Mouse (Mus musculus) frontal cortex, postnatal 36 days (tissue): ENCODE results near the gene Epha1.

Experiments used
- DNase-seq, 2 experiments: peaks; one replicate each; pipeline ENCODE4 v3.0.0; 2022; ENCODE audit warnings: low spot score in 2 of 2

Epha1 gene

DNA sequence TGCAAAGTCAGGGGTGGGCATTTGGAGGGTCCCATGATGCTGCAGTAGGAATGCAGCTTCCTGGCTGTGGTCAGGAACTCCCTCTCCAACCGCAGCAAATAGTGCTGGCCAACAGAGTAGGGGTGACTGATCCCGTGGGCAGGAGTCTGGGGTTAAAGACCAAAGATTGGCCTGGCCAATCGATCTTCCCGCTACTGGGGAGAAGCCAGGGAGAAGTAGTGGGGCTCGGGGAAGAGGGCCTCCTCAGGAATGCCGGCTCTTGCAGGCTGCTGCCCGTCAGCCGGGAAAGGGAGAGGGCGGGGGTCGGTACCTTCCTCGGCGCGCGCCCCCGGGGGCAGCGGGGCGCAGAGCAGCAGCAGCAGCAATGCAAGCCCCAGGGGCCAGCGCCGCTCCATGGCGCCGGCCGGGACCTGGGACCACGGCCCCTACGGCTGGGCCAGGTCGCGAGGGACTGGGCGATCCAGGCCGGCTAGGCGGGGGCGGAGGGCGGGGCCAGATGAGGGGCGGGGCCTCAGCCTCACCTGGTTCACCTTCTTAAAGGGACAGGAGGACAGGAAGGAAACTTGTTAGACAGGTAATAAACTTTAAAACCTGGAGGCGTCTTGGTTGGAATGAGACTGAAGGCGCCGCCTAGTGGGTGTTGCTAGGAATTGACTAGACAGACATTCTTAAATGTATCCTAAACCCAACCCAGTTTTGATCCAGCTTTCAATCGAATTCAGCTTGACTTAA lies at the start of gene Epha1:
Gene Epha1, minus strand, starts transcription at position 453 of the 732 bp plus-strand sequence.
- DNase-seq = no peak

GRCm38 (mm10) chr6:42421439-42421838 lies 48.4 kb upstream of the Epha1 start:
- no peak for DNase-seq

GRCm38 (mm10) chr6:42419443-42419842 lies 46.4 kb upstream of the Epha1 start:
- DNase-seq = no peak

GRCm38 (mm10) chr6:42405134-42405533 lies 32.1 kb upstream of the Epha1 start, which contains the start of gene Tas2r135:
Gene Tas2r135 (plus strand): TSS chr6:42405434.
- no peak for DNase-seq

DNA sequence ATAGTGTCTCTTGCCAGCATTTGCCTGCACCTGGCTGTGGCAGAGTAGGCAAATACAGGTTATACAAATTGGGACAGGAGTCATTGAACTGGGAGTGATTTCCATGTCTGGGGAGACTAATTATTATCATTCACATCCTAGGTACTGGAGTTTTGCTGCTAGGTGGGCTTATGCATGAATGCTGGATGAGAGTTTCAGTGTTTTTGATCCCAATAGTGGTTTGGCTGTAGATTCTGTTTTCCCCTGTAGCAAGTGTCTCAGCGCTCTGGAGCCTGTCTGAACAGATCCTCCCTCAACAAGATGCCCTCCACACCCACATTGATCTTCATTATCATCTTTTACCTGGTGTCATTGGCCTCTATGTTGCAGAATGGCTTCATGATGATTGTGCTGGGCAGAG lies 26.9 kb upstream of the Epha1 start, which contains the start of gene Tas2r143:
Gene Tas2r143, plus strand, starts transcription at position 301 of the 400 bp plus-strand sequence.
- no peak for DNase-seq

GRCm38 (mm10) chr6:42398998-42399397 lies 25.9 kb upstream of the Epha1 start:
- DNase-seq = no peak

- no peak for DNase-seq
Measured at GRCm38 (mm10) chr6:42398285-42398684, 25.2 kb upstream of the Epha1 start.

DNA sequence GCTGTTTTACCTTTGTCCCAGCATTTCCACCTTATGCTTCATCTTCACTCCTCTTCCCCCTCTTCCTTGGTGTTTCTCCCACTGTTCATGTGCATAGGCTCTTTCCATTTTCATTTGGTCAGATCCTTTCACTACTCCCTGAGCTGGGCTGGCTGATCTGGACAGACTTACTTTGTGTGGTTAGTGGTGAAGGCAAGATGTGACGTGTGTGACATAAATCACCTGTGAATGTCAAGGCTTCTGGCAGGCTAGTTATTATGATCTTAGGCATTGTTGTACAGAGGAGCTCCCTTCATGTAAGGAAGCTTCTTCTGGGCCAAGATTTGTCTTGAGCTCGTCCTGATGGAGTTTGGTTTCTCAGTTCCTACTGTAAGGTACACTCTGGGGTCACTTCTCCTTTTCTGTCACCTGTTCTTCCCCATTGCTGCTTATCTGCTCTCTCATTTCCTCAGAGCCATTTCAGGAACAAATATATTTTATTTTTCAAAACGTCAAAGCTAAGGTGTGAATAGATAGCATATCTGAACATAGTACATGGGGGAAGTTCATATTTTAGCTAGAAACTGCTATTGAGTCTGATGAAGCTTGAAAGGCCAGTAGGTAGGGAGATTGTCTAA lies 24.1 kb upstream of the Epha1 start:
- DNase-seq = no peak

- DNase-seq = peak in 1 of 2 experiments; percentile 28
Measured at GRCm38 (mm10) chr6:42395960-42396809, 23.1 kb upstream of the Epha1 start.

GRCm38 (mm10) chr6:42391796-42392330 lies 18.8 kb upstream of the Epha1 start:
- no peak for DNase-seq

DNA sequence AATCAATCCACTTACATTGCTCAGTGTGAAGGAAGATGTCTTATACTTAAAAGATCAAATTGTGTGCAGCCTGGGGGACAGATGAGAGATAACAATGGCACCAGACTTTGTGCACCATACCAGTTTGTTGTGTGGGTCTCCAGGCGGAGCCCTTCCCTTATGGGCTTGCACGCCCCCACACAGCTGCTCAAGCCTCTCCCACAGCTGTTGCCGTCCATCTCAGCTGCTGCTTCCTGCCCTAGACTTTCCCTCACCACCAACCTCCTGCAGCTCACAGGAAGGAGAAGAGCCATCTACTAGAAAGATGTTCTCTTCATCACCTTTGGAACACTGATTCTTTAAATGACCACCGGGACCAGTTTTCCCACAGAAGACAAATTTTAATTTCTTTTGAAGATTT lies 12.6 kb upstream of the Epha1 start:
- DNase-seq = peak in 1 of 2 experiments; percentile 45

DNA sequence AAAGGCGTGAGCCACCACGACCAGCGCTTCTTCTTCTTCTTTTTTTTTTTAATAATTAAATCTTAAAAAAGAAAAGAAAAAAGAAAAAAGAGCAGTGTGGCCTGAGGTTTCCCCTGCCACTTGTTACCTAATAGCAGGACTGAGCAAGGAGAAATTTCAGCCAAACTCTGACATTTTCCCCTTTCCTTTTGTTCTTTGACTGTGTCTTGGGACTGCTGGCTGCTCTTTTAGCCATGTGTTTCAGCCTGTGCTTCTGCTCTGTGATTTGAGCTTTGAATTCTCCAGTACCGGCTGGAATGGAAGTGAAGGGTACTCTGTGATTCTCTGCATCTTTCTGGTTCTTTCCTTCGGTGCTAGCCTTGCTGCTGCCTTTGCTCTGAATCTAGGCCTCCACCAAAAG lies 10.3 kb upstream of the Epha1 start:
- no peak for DNase-seq

DNA sequence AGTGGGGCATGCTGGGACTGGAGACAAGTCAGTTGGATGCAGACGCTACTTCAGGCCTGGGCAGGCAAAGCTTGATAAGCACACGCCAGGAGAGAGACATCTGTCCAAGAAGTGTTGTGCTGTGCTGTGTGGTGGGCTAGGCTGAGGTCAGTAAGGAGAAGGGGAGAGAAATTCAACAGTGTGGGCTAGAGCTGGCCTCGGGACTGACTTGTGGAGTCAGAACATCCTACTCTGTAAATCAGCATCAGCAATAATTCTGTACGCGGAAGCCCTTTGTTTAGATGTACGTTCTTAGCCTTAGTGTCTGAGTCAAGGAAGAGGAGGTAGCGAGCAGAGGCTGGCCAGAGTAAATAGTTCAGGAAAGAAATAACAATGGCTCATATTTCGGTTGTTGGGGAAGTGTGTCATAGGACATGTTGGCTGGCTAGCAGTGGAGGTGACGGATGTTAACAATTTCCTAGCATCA lies 8.9 kb upstream of the Epha1 start:
- DNase-seq = no peak

- DNase-seq = no peak
Measured at GRCm38 (mm10) chr6:42381221-42381620, 8.2 kb upstream of the Epha1 start.

- no peak for DNase-seq
Measured at GRCm38 (mm10) chr6:42380416-42381144, 7.5 kb upstream of the Epha1 start.

DNA sequence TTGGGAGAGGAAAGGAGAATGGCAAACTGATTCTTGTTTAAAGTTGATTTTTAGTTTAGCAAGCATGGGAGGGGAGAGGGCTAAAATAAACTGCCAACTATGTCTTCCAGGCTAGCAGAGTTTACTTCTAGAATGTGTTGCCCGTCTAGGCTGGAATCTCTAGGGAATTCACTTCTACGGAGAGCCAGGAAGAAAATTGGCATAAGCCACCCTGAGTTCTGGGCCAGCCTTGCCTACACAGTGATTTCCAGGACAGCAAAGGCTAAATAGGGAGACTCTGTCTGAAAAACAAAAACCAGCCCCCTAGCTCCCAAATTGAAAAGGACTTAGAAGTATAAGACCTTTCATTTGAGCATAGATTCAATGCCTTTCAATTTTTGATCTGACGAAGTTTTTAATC lies 6.5 kb upstream of the Epha1 start:
- DNase-seq = no peak

DNA sequence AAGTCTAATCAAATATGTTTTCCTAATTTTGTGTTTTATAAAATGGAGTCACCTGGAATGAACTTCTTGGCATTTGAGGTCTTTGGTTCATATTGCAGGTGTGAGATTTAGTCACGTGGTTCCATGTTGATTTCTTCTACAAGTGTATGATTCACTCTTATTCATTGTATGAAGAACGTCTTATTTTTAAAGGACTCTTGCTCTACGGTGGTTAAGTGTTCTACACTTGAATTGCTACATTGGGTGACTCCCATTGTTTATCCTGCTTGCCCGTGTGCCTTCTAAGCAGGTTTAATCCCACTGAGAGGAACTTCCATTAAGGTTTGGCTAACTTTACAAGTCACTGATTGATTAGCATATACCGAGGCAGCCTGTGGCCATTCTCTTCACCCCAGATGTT lies 4.2 kb upstream of the Epha1 start:
- DNase-seq = no peak

- DNase-seq = no peak
Measured at GRCm38 (mm10) chr6:42376504-42377019, 3.5 kb upstream of the Epha1 start.

DNA sequence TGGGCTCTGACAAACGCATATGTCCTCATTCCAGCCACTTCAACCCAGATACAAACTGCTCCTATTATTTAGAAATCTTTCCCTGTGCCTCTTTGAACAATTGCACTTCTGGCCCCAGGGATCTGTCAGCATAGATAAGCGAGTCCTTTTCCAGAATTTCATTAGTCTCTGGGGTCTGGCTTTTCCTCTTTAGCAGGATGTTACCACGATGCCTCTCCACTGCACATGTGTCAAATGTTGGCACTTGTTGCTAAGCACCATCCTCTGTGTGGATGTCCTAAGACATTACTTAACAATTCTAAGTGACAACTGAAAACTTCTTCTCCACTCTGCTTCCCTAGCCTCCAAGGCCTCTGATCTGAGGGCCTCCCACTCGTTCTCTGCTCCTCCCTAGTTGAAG lies 2.9 kb upstream of the Epha1 start:
- DNase-seq = no peak

DNA sequence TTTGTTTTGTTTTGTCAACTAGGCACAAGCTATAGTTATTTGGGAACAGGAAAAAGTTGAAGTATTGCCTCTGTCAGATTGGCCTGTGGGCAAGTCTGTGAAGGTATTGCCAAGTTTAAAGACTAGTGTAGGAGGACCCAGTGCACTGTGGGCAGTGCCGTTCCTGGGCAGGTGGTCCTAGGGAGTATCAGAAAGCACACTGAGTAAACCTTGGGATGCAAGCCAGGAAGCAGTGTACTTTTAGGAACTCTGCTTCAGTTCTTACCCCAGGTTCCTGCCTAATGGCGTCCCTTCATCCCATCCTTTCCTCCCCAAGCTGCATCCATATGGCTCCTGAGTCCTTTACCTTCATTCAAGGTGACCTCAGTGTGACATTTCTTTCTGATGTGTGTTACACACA lies 2.1 kb upstream of the Epha1 start:
- no peak for DNase-seq

GRCm38 (mm10) chr6:42374701-42375100 lies 1.6 kb upstream of the Epha1 start:
- no peak for DNase-seq
